Mouse (Mus musculus) forebrain, postnatal 0 days (tissue): Measurements from ENCODE around the gene Apod. TPM values are rescaled to one million over a fixed set of nuclear protein-coding genes. Genes with fewer than 3 reads are reported as not detected.
A peak's percentile ranks its signal among the peaks of the same experiment; 100 is the strongest.

ENCODE experiments used
- ATAC-seq: fragments of 200-750 bp; cut with Nextera tagmentation; 2 replicates; pipeline ENCODE4 v1.8.0; 2017; ENCODE audit warnings: mild to moderate bottlenecking, moderate library complexity
- DNase-seq: peaks from one replicate; pipeline ENCODE4 v3.0.0-alpha.2; 2015
- H3K27ac ChIP-seq: fragments of 300-500 bp; sonication (generic); 2 replicates; pipeline ENCODE4 v1.5.1; 2014; ENCODE audit warnings: low read depth, mild to moderate bottlenecking, antibody characterized with exemption, low read length, moderate library complexity, mixed read lengths
- H3K27me3 ChIP-seq: fragments of 300-500 bp; sonication (generic); 2 replicates; pipeline ENCODE4 v1.6.1; 2014; ENCODE audit warnings: mild to moderate bottlenecking, low read length, mixed read lengths; ENCODE audit not compliant: insufficient read depth
- H3K36me3 ChIP-seq: fragments of 300-500 bp; sonication (generic); 2 replicates; pipeline ENCODE4 v1.6.1; 2014; ENCODE audit warnings: mild to moderate bottlenecking, moderate library complexity; ENCODE audit not compliant: insufficient read depth
- H3K4me1 ChIP-seq: fragments of 300-500 bp; sonication (generic); 2 replicates; pipeline ENCODE4 v1.6.1; 2014; ENCODE audit warnings: antibody characterized with exemption; ENCODE audit not compliant: insufficient read depth
- H3K4me2 ChIP-seq: fragments of 300-500 bp; sonication (generic); 2 replicates; pipeline ENCODE4 v1.6.1; 2014; ENCODE audit warnings: low read depth, mild to moderate bottlenecking, moderate library complexity
- H3K4me3 ChIP-seq: fragments of 300-500 bp; sonication (generic); 2 replicates; pipeline ENCODE4 v1.5.1; 2014; ENCODE audit warnings: low read depth, low read length, mixed read lengths
- H3K9ac ChIP-seq: fragments of 300-500 bp; sonication (generic); 2 replicates; pipeline ENCODE4 v1.6.1; 2014; ENCODE audit warnings: mild to moderate bottlenecking
- H3K9me3 ChIP-seq: fragments of 300-500 bp; sonication (generic); 2 replicates; pipeline ENCODE4 v1.6.1; 2016; ENCODE audit warnings: low read length
- CTCF ChIP-seq: sonication (generic); IDR thresholded peaks from 2 replicates; pipeline ENCODE4 v1.5.1; 2016; ENCODE audit warnings: antibody characterized with exemption, control low read depth, low read depth
- WGBS: fragments of 180-500 bp; shearing (Covaris S2); extraction: QIAGEN DNeasy Blood & Tissue Kit; methylation state at CpG from one replicate; pipeline ENCODE4 v1.1.7; 2014; 5-methylcytosine and 5-hydroxymethylcytosine counted together
- polyA plus RNA-seq: library from polyadenylated mRNA; unstranded; fragments of >200 nt; fragmentation: Nextera tagmentation; extraction: Ambion mirVana; gene quantifications from 2 replicates; pipeline ENCODE4 v1.2.1, GENCODE M21; 2015
- total RNA-seq: library from RNA; depleted of rRNA; stranded (reverse); fragments of >200 nt; gene quantifications from 2 replicates; pipeline ENCODE4 v1.2.3, GENCODE M21; 2014

The Apod gene
- total and polyA plus RNA-seq, 2 experiments from 2014 or later = 81.9 to 179 TPM

- Histone ChIP-seq H3K9ac (no peak overlapping the region), H3K4me2 (peak overlapping the region; percentile 31), H3K4me3 (no peak overlapping the region), H3K9me3 (no peaks in the 10 kb centered on the region), H3K36me3 (no peaks in the 10 kb centered on the region), H3K27ac (no peak overlapping the region), H3K27me3 (no peaks in the 10 kb centered on the region; the same call in 1 of the 2 replicates), H3K4me1 (no peaks in the 10 kb centered on the region)
- TF ChIP-seq CTCF = peak; percentile 93
- ATAC-seq (peak; percentile 73), DNase-seq (peak; percentile 85)
- WGBS = 30% methylated on average over 17 of the region's 17 CpGs
Observed at GRCm38 (mm10) chr16:31354341-31355329, 40.0 kb upstream of the Apod start.

- DNase-seq (peak; percentile 21), ATAC-seq (peak; percentile 66)
- H3K4me2 ChIP-seq = no peak overlapping the region
Observed at GRCm38 (mm10) chr16:31352996-31353395, 38.4 kb upstream of the Apod start.

GRCm38 (mm10) chr16:31347581-31347980 is 33.0 kb upstream of the Apod start:
- no peaks in the 10 kb centered on the region for H3K4me1 ChIP-seq
- no peaks in the 10 kb centered on the region for H3K9me3 ChIP-seq
- no peak overlapping the region; the same call in 1 of the 2 replicates for H3K9ac ChIP-seq
- no peak overlapping the region for H3K27ac ChIP-seq
- no peak overlapping the region for H3K4me3 ChIP-seq
- no peaks in the 10 kb centered on the region for H3K27me3 ChIP-seq
- DNase-seq = peak; percentile 80
- peak overlapping the region; percentile 27; the same call in 1 of the 2 replicates for H3K4me2 ChIP-seq
- 11% methylated on average over 14 of the region's 14 CpGs for WGBS
- ATAC-seq = peak; percentile 84
- TF ChIP-seq CTCF = peak; percentile 84
- H3K36me3 ChIP-seq = no peaks in the 10 kb centered on the region

More at GRCm38 (mm10) chr16:31352996-31353395, 38.4 kb upstream of the Apod start:
- Histone ChIP-seq H3K9ac (no peak overlapping the region), H3K9me3 (no peaks in the 10 kb centered on the region), H3K27me3 (no peaks in the 10 kb centered on the region), H3K4me1 (no peaks in the 10 kb centered on the region), H3K27ac (no peak overlapping the region), H3K36me3 (no peaks in the 10 kb centered on the region), H3K4me3 (no peak overlapping the region)
- WGBS = 73% methylated on average over 4 of the region's 4 CpGs
- TF ChIP-seq CTCF = peak; percentile 65

GRCm38 (mm10) chr16:31342966-31343365 is 28.4 kb upstream of the Apod start:
- Histone ChIP-seq H3K4me3 (no peak overlapping the region), H3K4me2 (no peak overlapping the region), H3K27me3 (no peaks in the 10 kb centered on the region), H3K9ac (no peak overlapping the region), H3K4me1 (no peaks in the 10 kb centered on the region), H3K36me3 (no peaks in the 10 kb centered on the region), H3K9me3 (no peaks in the 10 kb centered on the region), H3K27ac (no peak overlapping the region)
- no peak for TF ChIP-seq CTCF
- 23% methylated on average over 2 of the region's 2 CpGs for WGBS
- ATAC-seq = no peak
- DNase-seq = no peak

- H3K9me3 ChIP-seq = no peaks in the 10 kb centered on the region
- TF ChIP-seq CTCF = no peak
- H3K9ac ChIP-seq = no peak overlapping the region
- 25% methylated on average over 5 of the region's 5 CpGs for WGBS
- DNase-seq (no peak), ATAC-seq (no peak)
- H3K36me3 ChIP-seq = no peaks in the 10 kb centered on the region
- no peaks in the 10 kb centered on the region for H3K4me1 ChIP-seq
- no peaks in the 10 kb centered on the region for H3K27me3 ChIP-seq
- no peak overlapping the region for H3K4me2 ChIP-seq
- no peak overlapping the region for H3K4me3 ChIP-seq
- no peak overlapping the region for H3K27ac ChIP-seq
Observed at GRCm38 (mm10) chr16:31342556-31342955, 27.9 kb upstream of the Apod start.

GRCm38 (mm10) chr16:31339332-31339731 is 24.7 kb upstream of the Apod start:
- Histone ChIP-seq H3K27ac (no peak overlapping the region), H3K4me3 (no peak overlapping the region), H3K4me2 (no peak overlapping the region), H3K27me3 (no peaks in the 10 kb centered on the region), H3K9me3 (no peaks in the 10 kb centered on the region), H3K36me3 (no peaks in the 10 kb centered on the region), H3K4me1 (no peaks in the 10 kb centered on the region), H3K9ac (no peak overlapping the region)
- no peak for DNase-seq
- TF ChIP-seq CTCF = no peak
- WGBS = 63% methylated on average over 5 of the region's 5 CpGs
- no peak for ATAC-seq

- 39% methylated on average over 3 of the region's 3 CpGs for WGBS
- H3K4me1 ChIP-seq = no peaks in the 10 kb centered on the region
- no peaks in the 10 kb centered on the region for H3K36me3 ChIP-seq
- no peaks in the 10 kb centered on the region for H3K27me3 ChIP-seq
- no peak for TF ChIP-seq CTCF
- H3K9me3 ChIP-seq = no peaks in the 10 kb centered on the region
- no peak overlapping the region for H3K4me2 ChIP-seq
- DNase-seq = no peak
- H3K27ac ChIP-seq = no peak overlapping the region
- H3K4me3 ChIP-seq = no peak overlapping the region
- ATAC-seq = no peak
- H3K9ac ChIP-seq = no peak overlapping the region
Observed at GRCm38 (mm10) chr16:31337956-31338355, 23.3 kb upstream of the Apod start.
